Mouse (Mus musculus): ENCODE measurements around the gene Sp2.
A peak's percentile ranks its signal among the peaks of the same experiment; 100 is the strongest.

Gene Sp2

GRCm38 (mm10) chr11:96995836-96996772 lies 13.3 kb upstream of the Sp2 start:
- no peak for DNase-seq (ENCODE audit: low read depth, low spot score)

- no peak for DNase-seq (ENCODE audit: low read depth, low spot score)
Measured at GRCm38 (mm10) chr11:96995031-96995430, 12.3 kb upstream of the Sp2 start.

GRCm38 (mm10) chr11:96992722-96993311 lies 10.1 kb upstream of the Sp2 start:
- DNase-seq (ENCODE audit: low read depth, low spot score): no peak

- DNase-seq (ENCODE audit: low read depth, low spot score): no peak
Measured at GRCm38 (mm10) chr11:96991501-96991900, 8.7 kb upstream of the Sp2 start.

GRCm38 (mm10) chr11:96987873-96988655 lies 5.3 kb upstream of the Sp2 start:
- no peak for DNase-seq (ENCODE audit: low read depth, low spot score)

GRCm38 (mm10) chr11:96986463-96986862 lies 3.7 kb upstream of the Sp2 start:
- no peak for DNase-seq (ENCODE audit: low read depth, low spot score)

GRCm38 (mm10) chr11:96984903-96985302 lies 2.1 kb upstream of the Sp2 start:
- DNase-seq (ENCODE audit: low read depth, low spot score): no peak

GRCm38 (mm10) chr11:96982355-96982754 lies 404 bp downstream of the Sp2 start:
- no peak for DNase-seq (ENCODE audit: low read depth, low spot score)

- DNase-seq (ENCODE audit: low read depth, low spot score): no peak
Measured at GRCm38 (mm10) chr11:96981461-96981860, 1.3 kb downstream of the Sp2 start.

GRCm38 (mm10) chr11:96980021-96980420 lies 2.7 kb downstream of the Sp2 start:
- DNase-seq (ENCODE audit: low read depth, low spot score): no peak

GRCm38 (mm10) chr11:96979329-96979728 lies 3.4 kb downstream of the Sp2 start:
- DNase-seq (ENCODE audit: low read depth, low spot score): no peak

GRCm38 (mm10) chr11:96978401-96979246 lies 4.1 kb downstream of the Sp2 start:
- DNase-seq (ENCODE audit: low read depth, low spot score): no peak

GRCm38 (mm10) chr11:96977606-96978400 lies 5.0 kb downstream of the Sp2 start:
- DNase-seq (ENCODE audit: low read depth, low spot score): peak; percentile 100

- peak; percentile 69 for DNase-seq (ENCODE audit: low read depth, low spot score)
Measured at GRCm38 (mm10) chr11:96976911-96977591, 5.7 kb downstream of the Sp2 start.

- no peak for DNase-seq (ENCODE audit: low read depth, low spot score)
Measured at GRCm38 (mm10) chr11:96976379-96976687, 6.4 kb downstream of the Sp2 start.

GRCm38 (mm10) chr11:96975511-96976378 lies 7.0 kb downstream of the Sp2 start:
- DNase-seq (ENCODE audit: low read depth, low spot score): no peak

- DNase-seq (ENCODE audit: low read depth, low spot score): no peak
Measured at GRCm38 (mm10) chr11:96974813-96975212, 7.9 kb downstream of the Sp2 start.

GRCm38 (mm10) chr11:96973426-96973964 lies 9.3 kb downstream of the Sp2 start:
- DNase-seq (ENCODE audit: low read depth, low spot score): no peak

- no peak for DNase-seq (ENCODE audit: low read depth, low spot score)
Measured at GRCm38 (mm10) chr11:96972906-96973305, 9.9 kb downstream of the Sp2 start.
